Mouse (Mus musculus): Measurements from ENCODE around the gene Cdk9. TPM values are rescaled to one million over a fixed set of nuclear protein-coding genes. Genes with fewer than 3 reads are reported as not detected.
A peak's percentile ranks its signal among the peaks of the same experiment; 100 is the strongest.

The Cdk9 gene
- total and polyA plus RNA-seq, 3 experiments = 31.7 to 129 (median 68.7) TPM

GRCm38 (mm10) chr2:32744272-32744982, 31.6 kb upstream of the Cdk9 start:
- DNase-seq (ENCODE audit: low spot score) (peak; percentile 41), ATAC-seq (ENCODE audit: extremely low read depth, insufficient number of reproducible peaks, low FRiP score, poor library complexity, severe bottlenecking) (no peak)
- Histone ChIP-seq H3K27me3 (ENCODE audit: insufficient read depth, low read length) (peaks cover 60% of the 10 kb centered on the region), H3K36me3 (replicated peaks) (no peaks in the 10 kb centered on the region), H3K4me3 (ENCODE audit: low read depth, low read length) (no peak overlapping the region), H3K9me3 (replicated peaks) (no peaks in the 10 kb centered on the region), H3K4me1 (ENCODE audit: insufficient read depth, low read depth, low read length) (peaks cover 5% of the 10 kb centered on the region; the same call in 1 of the 2 replicates)
- no peak for TF ChIP-seq TAL1 (conservative IDR thresholded peaks at IDR 0.05; ENCODE audit: low read depth, low read length)
- TF ChIP-seq GATA2 (IDR thresholded peaks at IDR 0.05; ENCODE audit: borderline replicate concordance, low read depth, low read length) = no peak
- TF ChIP-seq GATA1 (IDR thresholded peaks at IDR 0.05; ENCODE audit: borderline replicate concordance, low read length) = no peak
- TF ChIP-seq POLR2AphosphoS5 (IDR thresholded peaks at IDR 0.05; ENCODE audit: insufficient replicate concordance, low read depth, low read length) = no peak
- no peak for TF ChIP-seq CTCF (IDR thresholded peaks at IDR 0.05; ENCODE audit: low read depth, low read length)

- ATAC-seq (ENCODE audit: extremely low read depth, insufficient number of reproducible peaks, low FRiP score, poor library complexity, severe bottlenecking) (no peak), DNase-seq (ENCODE audit: low spot score) (no peak)
- no peak overlapping the region for H3K4me3 ChIP-seq (ENCODE audit: low read depth, low read length)
- H3K9me3 ChIP-seq (replicated peaks) = no peaks in the 10 kb centered on the region
- H3K36me3 ChIP-seq (replicated peaks) = no peaks in the 10 kb centered on the region
- peaks cover 5% of the 10 kb centered on the region; the same call in 1 of the 2 replicates for H3K4me1 ChIP-seq (ENCODE audit: insufficient read depth, low read depth, low read length)
- peaks cover 64% of the 10 kb centered on the region for H3K27me3 ChIP-seq (ENCODE audit: insufficient read depth, low read length)
- TF ChIP-seq CTCF (IDR thresholded peaks at IDR 0.05; ENCODE audit: low read depth, low read length) (no peak), POLR2AphosphoS5 (IDR thresholded peaks at IDR 0.05; ENCODE audit: insufficient replicate concordance, low read depth, low read length) (no peak), GATA2 (IDR thresholded peaks at IDR 0.05; ENCODE audit: borderline replicate concordance, low read depth, low read length) (no peak), GATA1 (IDR thresholded peaks at IDR 0.05; ENCODE audit: borderline replicate concordance, low read length) (no peak), TAL1 (conservative IDR thresholded peaks at IDR 0.05; ENCODE audit: low read depth, low read length) (no peak)
Observed at GRCm38 (mm10) chr2:32742173-32742531, 29.3 kb upstream of the Cdk9 start.

GRCm38 (mm10) chr2:32741273-32742172, 28.6 kb upstream of the Cdk9 start:
- H3K4me1 ChIP-seq (ENCODE audit: insufficient read depth, low read depth, low read length) = peaks cover 5% of the 10 kb centered on the region; the same call in 1 of the 2 replicates
- peaks cover 61% of the 10 kb centered on the region for H3K27me3 ChIP-seq (ENCODE audit: insufficient read depth, low read length)
- TF ChIP-seq POLR2AphosphoS5 (IDR thresholded peaks at IDR 0.05; ENCODE audit: insufficient replicate concordance, low read depth, low read length) = no peak
- no peak for TF ChIP-seq GATA1 (IDR thresholded peaks at IDR 0.05; ENCODE audit: borderline replicate concordance, low read length)
- no peak for TF ChIP-seq GATA2 (IDR thresholded peaks at IDR 0.05; ENCODE audit: borderline replicate concordance, low read depth, low read length)
- TF ChIP-seq TAL1 (conservative IDR thresholded peaks at IDR 0.05; ENCODE audit: low read depth, low read length) = no peak
- TF ChIP-seq CTCF (IDR thresholded peaks at IDR 0.05; ENCODE audit: low read depth, low read length) = no peak
- H3K4me3 ChIP-seq (ENCODE audit: low read depth, low read length) = no peak overlapping the region
- DNase-seq (ENCODE audit: low spot score) = no peak
- ATAC-seq (ENCODE audit: extremely low read depth, insufficient number of reproducible peaks, low FRiP score, poor library complexity, severe bottlenecking) = no peak
- H3K36me3 ChIP-seq (replicated peaks) = no peaks in the 10 kb centered on the region
- no peaks in the 10 kb centered on the region for H3K9me3 ChIP-seq (replicated peaks)

GRCm38 (mm10) chr2:32740916-32741272, 28.0 kb upstream of the Cdk9 start, which contains the start of gene 6330409D20Rik:
TSS of gene 6330409D20Rik (minus strand) at chr2:32741016.
- H3K36me3 ChIP-seq (replicated peaks) = no peaks in the 10 kb centered on the region
- ATAC-seq (ENCODE audit: extremely low read depth, insufficient number of reproducible peaks, low FRiP score, poor library complexity, severe bottlenecking) = no peak
- H3K4me3 ChIP-seq (ENCODE audit: low read depth, low read length) = no peak within 1 kb of the TSS
- H3K4me1 ChIP-seq (ENCODE audit: insufficient read depth, low read depth, low read length) = peaks cover 5% of the 10 kb centered on the region; the same call in 1 of the 2 replicates
- TF ChIP-seq GATA1 (IDR thresholded peaks at IDR 0.05; ENCODE audit: borderline replicate concordance, low read length) = no peak
- no peak for TF ChIP-seq POLR2AphosphoS5 (IDR thresholded peaks at IDR 0.05; ENCODE audit: insufficient replicate concordance, low read depth, low read length)
- no peak for TF ChIP-seq GATA2 (IDR thresholded peaks at IDR 0.05; ENCODE audit: borderline replicate concordance, low read depth, low read length)
- TF ChIP-seq TAL1 (conservative IDR thresholded peaks at IDR 0.05; ENCODE audit: low read depth, low read length) = no peak
- no peak for TF ChIP-seq CTCF (IDR thresholded peaks at IDR 0.05; ENCODE audit: low read depth, low read length)
- H3K9me3 ChIP-seq (replicated peaks) = no peaks in the 10 kb centered on the region
- no peak for DNase-seq (ENCODE audit: low spot score)
- H3K27me3 ChIP-seq (ENCODE audit: insufficient read depth, low read length) = peaks cover 61% of the 10 kb centered on the region

- H3K9me3 ChIP-seq (replicated peaks) = no peaks in the 10 kb centered on the region
- ATAC-seq (ENCODE audit: extremely low read depth, insufficient number of reproducible peaks, low FRiP score, poor library complexity, severe bottlenecking) (no peak), DNase-seq (ENCODE audit: low spot score) (no peak)
- peaks cover 8% of the 10 kb centered on the region; the same call in 1 of the 2 replicates for H3K4me1 ChIP-seq (ENCODE audit: insufficient read depth, low read depth, low read length)
- H3K36me3 ChIP-seq (replicated peaks) = no peaks in the 10 kb centered on the region
- H3K27me3 ChIP-seq (ENCODE audit: insufficient read depth, low read length) = peaks cover 64% of the 10 kb centered on the region
- TF ChIP-seq CTCF (IDR thresholded peaks at IDR 0.05; ENCODE audit: low read depth, low read length) = no peak
- no peak for TF ChIP-seq GATA1 (IDR thresholded peaks at IDR 0.05; ENCODE audit: borderline replicate concordance, low read length)
- no peak for TF ChIP-seq GATA2 (IDR thresholded peaks at IDR 0.05; ENCODE audit: borderline replicate concordance, low read depth, low read length)
- TF ChIP-seq TAL1 (conservative IDR thresholded peaks at IDR 0.05; ENCODE audit: low read depth, low read length) = no peak
- TF ChIP-seq POLR2AphosphoS5 (IDR thresholded peaks at IDR 0.05; ENCODE audit: insufficient replicate concordance, low read depth, low read length) = no peak
- H3K4me3 ChIP-seq (ENCODE audit: low read depth, low read length) = no peak overlapping the region
Observed at GRCm38 (mm10) chr2:32739311-32739710, 26.4 kb upstream of the Cdk9 start.

- H3K36me3 ChIP-seq (replicated peaks) = no peaks in the 10 kb centered on the region
- ATAC-seq (ENCODE audit: extremely low read depth, insufficient number of reproducible peaks, low FRiP score, poor library complexity, severe bottlenecking) (no peak), DNase-seq (ENCODE audit: low spot score) (no peak)
- no peak for TF ChIP-seq CTCF (IDR thresholded peaks at IDR 0.05; ENCODE audit: low read depth, low read length)
- no peak for TF ChIP-seq POLR2AphosphoS5 (IDR thresholded peaks at IDR 0.05; ENCODE audit: insufficient replicate concordance, low read depth, low read length)
- no peak for TF ChIP-seq GATA1 (IDR thresholded peaks at IDR 0.05; ENCODE audit: borderline replicate concordance, low read length)
- no peak for TF ChIP-seq GATA2 (IDR thresholded peaks at IDR 0.05; ENCODE audit: borderline replicate concordance, low read depth, low read length)
- no peak for TF ChIP-seq TAL1 (conservative IDR thresholded peaks at IDR 0.05; ENCODE audit: low read depth, low read length)
- H3K4me1 ChIP-seq (ENCODE audit: insufficient read depth, low read depth, low read length) = peaks cover 8% of the 10 kb centered on the region; the same call in 1 of the 2 replicates
- no peak overlapping the region for H3K4me3 ChIP-seq (ENCODE audit: low read depth, low read length)
- peaks cover 73% of the 10 kb centered on the region for H3K27me3 ChIP-seq (ENCODE audit: insufficient read depth, low read length)
- no peaks in the 10 kb centered on the region for H3K9me3 ChIP-seq (replicated peaks)
Observed at GRCm38 (mm10) chr2:32737008-32737407, 24.1 kb upstream of the Cdk9 start.

All from G1E (cell line).